Comparison of ENCODE assay signal across 11 mouse cellular contexts in genomic region chr10:99627355-99627754, GRCm38 (mm10).
"Had no signal": no experiment of that assay in that cellular context is flagged by ENCODE, and none has a peak within 500 bp of the region (broad histone marks: within the 10 kb centered on the region; RNA-seq: fewer than 3 reads in every experiment).

No protein-coding gene starts in this region.

- H3K36me3 ChIP-seq: limb, embryonic 13.5 days; midbrain, embryonic 10.5 days; neural tube, embryonic 13.5 days had no signal

- H3K9me3 ChIP-seq: limb, embryonic 13.5 days; midbrain, embryonic 10.5 days; neural tube, embryonic 13.5 days had no signal

- ATAC-seq: midbrain, embryonic 16.5 days had no signal

- H3K9ac ChIP-seq: limb, embryonic 13.5 days; liver, embryonic 14.5 days; neural tube, embryonic 13.5 days had no signal

- H3K27me3 ChIP-seq: limb, embryonic 13.5 days; neural tube, embryonic 13.5 days had no signal

- H3K4me2 ChIP-seq: limb, embryonic 13.5 days; neural tube, embryonic 13.5 days had no signal

- H3K4me1 ChIP-seq: limb, embryonic 13.5 days; neural tube, embryonic 13.5 days had no signal

- DNase-seq: kidney, adult 11 months; kidney, postnatal 14 days; left cerebral cortex, postnatal 4 days; retina, postnatal 1 day; thymus, adult 2 months; thymus, postnatal 25 days had no signal

- H3K27ac ChIP-seq: limb, embryonic 13.5 days; liver, embryonic 14.5 days; midbrain, embryonic 10.5 days; neural tube, embryonic 13.5 days had no signal

- H3K4me3 ChIP-seq: limb, embryonic 13.5 days; midbrain, embryonic 10.5 days; neural tube, embryonic 13.5 days had no signal
